Mouse (Mus musculus): Measurements from ENCODE around the gene Tmbim6.

- TF ChIP-seq POLR2A (IDR thresholded peaks at IDR 0.05; ENCODE audit: insufficient read length, low read depth): no peak
- TF ChIP-seq MYOD1 (IDR thresholded peaks at IDR 0.05; ENCODE audit: control insufficient read depth in 1 of 3, insufficient read length in 2 of 3, low read depth in 2 of 3): peak in 2 of 3 experiments; percentile 54 to 86
- TF ChIP-seq MYOG (IDR thresholded peaks at IDR 0.05; ENCODE audit: control insufficient read depth in 1 of 3, insufficient read depth in 1 of 3, insufficient read length in 2 of 3, low read depth in 2 of 3): peak in 2 of 3 experiments; percentile 6 to 84
- no peak for TF ChIP-seq CEBPB (IDR thresholded peaks at IDR 0.05; ENCODE audit: insufficient read depth, poor library complexity, severe bottlenecking)
These were observed 33.7 kb upstream of the Tmbim6 start for GRCm38 (mm10) chr15:99358952-99359351.
